26 mouse cellular contexts compared by ENCODE assay signal in genomic region chr1:67078666-67079065, GRCm38 (mm10). TPM values are rescaled to one million over a fixed set of nuclear protein-coding genes. Genes with fewer than 3 reads are reported as not detected.
"Had no signal": no experiment of that assay in that cellular context is flagged by ENCODE, and none has a peak within 500 bp of the region (broad histone marks: within the 10 kb centered on the region; RNA-seq: fewer than 3 reads in every experiment).

No protein-coding gene starts in this region.

- DNase-seq: gastrocnemius, adult 2 months; gastrocnemius, postnatal 10 days; gastrocnemius, postnatal 25 days; heart, adult 18-20 months; heart, postnatal 10 days; heart, postnatal 4 days; kidney, adult 11 months; kidney, adult 8-10 months; kidney, postnatal 10 days; kidney, postnatal 25 days; kidney, postnatal 4 days; liver had no signal

- ATAC-seq: hindbrain, embryonic 16.5 days; inflammation-experienced regulatory T-cells, adult 6 months; liver, embryonic 12.5 days had no signal

- H3K9ac ChIP-seq: heart, embryonic 12.5 days; hindbrain, embryonic 12.5 days; hindbrain, embryonic 14.5 days; limb, embryonic 12.5 days; liver, embryonic 12.5 days had no signal

- H3K4me1 ChIP-seq: heart, embryonic 10.5 days; heart, embryonic 12.5 days; hindbrain, embryonic 10.5 days; hindbrain, embryonic 12.5 days; limb, embryonic 10.5 days; limb, embryonic 12.5 days; liver, embryonic 12.5 days had no signal

- H3K4me3 ChIP-seq: gastrocnemius, adult 2 months; heart, embryonic 10.5 days; heart, embryonic 12.5 days; hindbrain, embryonic 10.5 days; hindbrain, embryonic 12.5 days; layer of hippocampus, adult 2 months; left cerebral cortex, adult 2 months; limb, embryonic 10.5 days; limb, embryonic 12.5 days; liver, embryonic 12.5 days had no signal

- H3K36me3 ChIP-seq: heart, embryonic 10.5 days; heart, embryonic 12.5 days; hindbrain, embryonic 10.5 days; hindbrain, embryonic 12.5 days; limb, embryonic 10.5 days; limb, embryonic 12.5 days; liver, embryonic 12.5 days had no signal

- H3K27ac ChIP-seq: gastrocnemius, adult 2 months; heart, embryonic 10.5 days; hindbrain, embryonic 10.5 days; hindbrain, embryonic 12.5 days; hindbrain, embryonic 14.5 days; layer of hippocampus, adult 2 months; left cerebral cortex, adult 2 months; limb, embryonic 10.5 days; limb, embryonic 12.5 days; liver, embryonic 12.5 days had no signal

- H3K9me3 ChIP-seq: heart, embryonic 10.5 days; heart, embryonic 12.5 days; hindbrain, embryonic 10.5 days; hindbrain, embryonic 12.5 days; limb, embryonic 10.5 days; limb, embryonic 12.5 days; liver, embryonic 12.5 days had no signal

- H3K4me2 ChIP-seq: heart, embryonic 12.5 days; hindbrain, embryonic 12.5 days; hindbrain, embryonic 14.5 days; limb, embryonic 12.5 days; liver, embryonic 12.5 days had no signal

- H3K27me3 ChIP-seq: heart, embryonic 12.5 days; hindbrain, embryonic 12.5 days; limb, embryonic 12.5 days; liver, embryonic 12.5 days had no signal

RNA-seq across cellular contexts. Expression of gene Cps1, which starts 44.2 kb away (rescaled TPM):
- total RNA-seq: gastrocnemius, adult 2 months; gastrocnemius, postnatal 25 days; granulocyte monocyte progenitor cell, adult 5-6 weeks; heart, postnatal 25 days had no signal
- polyA plus RNA-seq: hindbrain, embryonic 10.5 days; inflammation-experienced regulatory T-cells, adult 6 months had no signal
